Mouse (Mus musculus): ENCODE data around the gene Cux1. TPM values are rescaled to one million over a fixed set of nuclear protein-coding genes. Genes with fewer than 3 reads are reported as not detected.

The Cux1 gene
- polyA plus RNA-seq, 1 experiment: 69.2 TPM

DNA sequence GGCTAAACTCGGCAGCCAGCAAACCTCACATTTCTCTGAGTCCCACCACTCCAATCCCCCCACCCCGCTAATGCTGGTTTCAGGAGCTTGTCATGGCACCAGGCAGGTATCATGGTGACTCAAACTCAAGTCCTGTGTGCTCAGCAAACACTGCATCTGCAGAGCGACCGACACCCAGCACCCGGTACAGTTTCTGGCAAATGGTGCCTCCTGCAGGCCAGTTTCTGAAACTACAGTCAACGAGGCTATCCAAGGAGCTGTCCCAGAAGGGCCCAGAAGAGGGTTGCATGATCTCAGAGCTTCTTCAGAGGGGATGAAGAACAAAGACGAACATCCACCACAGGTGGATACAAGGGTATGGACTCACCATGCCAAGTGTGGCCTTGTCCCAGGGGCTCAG lies 316.3 kb downstream of the Cux1 start:
- WGBS: 53% methylated on average over 7 of the region's 7 CpGs
- Histone ChIP-seq H3K27me3 (ENCODE audit: control insufficient read depth, insufficient read depth, low read length) (no peaks in the 10 kb centered on the region), H3K4me3 (replicated peaks; ENCODE audit: insufficient read depth, low read depth, low read length) (no peak overlapping the region), H3K27ac (ENCODE audit: insufficient read depth, low read length) (no peak overlapping the region), H3K4me1 (ENCODE audit: control insufficient read depth, insufficient read depth, low read length) (no peaks in the 10 kb centered on the region)
- no peak for DNase-seq
- TF ChIP-seq CTCF (IDR thresholded peaks at IDR 0.05; ENCODE audit: borderline replicate concordance, insufficient read depth, low read depth, low read length) (peak; percentile 53), POLR2A (IDR thresholded peaks at IDR 0.05; ENCODE audit: borderline replicate concordance, insufficient read depth, low read length) (no peak)

DNA sequence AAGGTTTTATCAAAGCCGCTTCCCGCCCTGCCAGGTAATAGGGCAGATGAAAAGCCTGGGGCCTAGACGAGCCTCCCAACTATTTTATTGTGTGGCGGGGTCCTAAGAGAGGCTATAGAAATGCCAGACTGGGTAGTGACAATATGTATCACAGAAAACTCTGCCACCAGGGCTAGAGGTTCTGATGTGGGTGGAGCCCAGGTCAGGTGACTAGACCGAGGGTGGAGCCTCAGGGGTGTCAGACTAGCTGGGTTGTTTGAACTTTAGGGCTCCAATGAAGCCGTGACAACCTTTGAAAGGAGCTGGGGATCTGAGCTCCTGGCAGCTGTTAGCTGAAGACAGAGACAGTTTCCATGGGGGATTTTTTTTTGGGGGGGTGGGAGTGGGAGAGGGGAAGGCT lies 318.8 kb downstream of the Cux1 start:
- TF ChIP-seq POLR2A (IDR thresholded peaks at IDR 0.05; ENCODE audit: borderline replicate concordance, insufficient read depth, low read length): no peak
- no peak for TF ChIP-seq CTCF (IDR thresholded peaks at IDR 0.05; ENCODE audit: borderline replicate concordance, insufficient read depth, low read depth, low read length)
- no peak for DNase-seq
- Histone ChIP-seq H3K4me3 (replicated peaks; ENCODE audit: insufficient read depth, low read depth, low read length) (no peak overlapping the region), H3K27me3 (ENCODE audit: control insufficient read depth, insufficient read depth, low read length) (no peaks in the 10 kb centered on the region), H3K4me1 (ENCODE audit: control insufficient read depth, insufficient read depth, low read length) (no peaks in the 10 kb centered on the region), H3K27ac (ENCODE audit: insufficient read depth, low read length) (no peak overlapping the region)
- 78% methylated on average over 6 of the region's 6 CpGs for WGBS

DNA sequence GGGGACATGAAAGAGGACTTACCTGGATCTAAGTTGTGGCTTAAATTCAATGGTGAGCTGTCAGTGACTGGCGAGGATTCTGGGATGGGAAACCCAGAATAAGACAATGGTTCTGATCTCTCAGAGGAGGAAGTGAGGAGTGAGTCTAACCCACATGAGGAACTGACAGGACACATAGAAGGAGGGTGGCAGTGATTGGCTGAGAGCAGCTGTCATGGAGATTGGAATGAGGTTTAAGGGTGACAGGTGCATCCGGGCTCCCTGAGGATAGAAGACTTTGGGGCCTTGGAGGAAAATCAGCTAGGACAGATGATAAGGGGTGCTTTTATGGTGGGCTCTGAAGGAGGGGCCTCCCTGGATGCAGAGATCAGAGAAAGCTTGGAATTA lies 320.8 kb downstream of the Cux1 start, which contains the start of gene Sh2b2:
Gene Sh2b2 (minus strand): TSS at position 105 of the 387 bp plus-strand sequence.
- no peak within 1 kb of the TSS for H3K4me3 ChIP-seq (replicated peaks; ENCODE audit: insufficient read depth, low read depth, low read length)
- H3K27ac ChIP-seq (ENCODE audit: insufficient read depth, low read length): no peak within 1 kb of the TSS
- TF ChIP-seq POLR2A (IDR thresholded peaks at IDR 0.05; ENCODE audit: borderline replicate concordance, insufficient read depth, low read length) (no peak), CTCF (IDR thresholded peaks at IDR 0.05; ENCODE audit: borderline replicate concordance, insufficient read depth, low read depth, low read length) (no peak)
- DNase-seq: no peak
- H3K4me1 ChIP-seq (ENCODE audit: control insufficient read depth, insufficient read depth, low read length): no peaks in the 10 kb centered on the region
- 85% methylated on average over 2 of the region's 2 CpGs for WGBS
- H3K27me3 ChIP-seq (ENCODE audit: control insufficient read depth, insufficient read depth, low read length): no peaks in the 10 kb centered on the region

DNA sequence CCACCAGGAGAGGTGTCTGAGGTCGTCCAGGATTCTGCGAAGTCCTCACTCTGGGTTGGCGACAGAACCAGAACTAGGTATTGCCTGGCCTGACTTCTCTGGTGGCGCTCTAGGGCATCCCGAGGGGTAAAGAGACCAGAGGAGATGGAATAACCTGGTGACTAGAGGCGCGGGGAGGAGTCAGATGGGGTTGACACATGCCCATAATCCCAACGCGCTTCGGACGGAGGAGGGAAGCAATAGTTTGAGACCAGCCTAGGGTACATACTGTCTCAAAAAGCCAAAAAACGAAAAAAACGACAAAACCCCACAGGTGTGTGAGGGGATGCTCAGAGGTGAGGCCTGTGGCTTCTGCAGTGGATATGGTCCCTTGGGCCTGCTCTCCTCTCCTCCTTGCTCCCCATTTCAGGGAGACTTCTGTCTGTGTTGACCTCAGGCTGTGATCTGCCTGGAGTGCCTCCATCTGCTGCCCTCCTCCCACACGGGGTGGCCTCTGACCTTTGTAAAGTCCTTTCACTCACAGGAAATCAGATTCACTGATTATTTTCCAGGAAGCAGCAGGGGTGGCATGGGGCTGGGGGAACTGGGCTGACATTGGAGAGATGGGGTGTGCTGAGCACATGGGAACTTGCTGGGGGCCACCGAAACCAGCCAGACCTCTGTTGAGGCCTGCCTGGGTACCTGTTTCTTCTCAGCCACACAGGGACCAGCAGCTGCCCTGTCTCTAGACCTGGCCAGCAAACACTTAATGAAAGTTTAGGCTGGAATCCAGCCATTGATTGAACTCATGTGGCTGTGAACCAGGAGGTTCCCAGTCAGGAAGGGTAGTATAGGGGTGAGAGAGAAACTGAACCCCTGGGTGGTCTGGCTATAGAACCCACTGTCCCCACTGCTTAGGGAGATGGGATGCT lies 321.5 kb downstream of the Cux1 start:
- Histone ChIP-seq H3K27me3 (ENCODE audit: control insufficient read depth, insufficient read depth, low read length) (no peaks in the 10 kb centered on the region), H3K27ac (ENCODE audit: insufficient read depth, low read length) (no peak overlapping the region), H3K4me3 (replicated peaks; ENCODE audit: insufficient read depth, low read depth, low read length) (no peak overlapping the region), H3K4me1 (ENCODE audit: control insufficient read depth, insufficient read depth, low read length) (no peaks in the 10 kb centered on the region)
- TF ChIP-seq POLR2A (IDR thresholded peaks at IDR 0.05; ENCODE audit: borderline replicate concordance, insufficient read depth, low read length) (no peak), CTCF (IDR thresholded peaks at IDR 0.05; ENCODE audit: borderline replicate concordance, insufficient read depth, low read depth, low read length) (no peak)
- 24% methylated on average over 15 of the region's 15 CpGs for WGBS
- peak in 1 of 2 experiments; percentile 16 for DNase-seq

DNA sequence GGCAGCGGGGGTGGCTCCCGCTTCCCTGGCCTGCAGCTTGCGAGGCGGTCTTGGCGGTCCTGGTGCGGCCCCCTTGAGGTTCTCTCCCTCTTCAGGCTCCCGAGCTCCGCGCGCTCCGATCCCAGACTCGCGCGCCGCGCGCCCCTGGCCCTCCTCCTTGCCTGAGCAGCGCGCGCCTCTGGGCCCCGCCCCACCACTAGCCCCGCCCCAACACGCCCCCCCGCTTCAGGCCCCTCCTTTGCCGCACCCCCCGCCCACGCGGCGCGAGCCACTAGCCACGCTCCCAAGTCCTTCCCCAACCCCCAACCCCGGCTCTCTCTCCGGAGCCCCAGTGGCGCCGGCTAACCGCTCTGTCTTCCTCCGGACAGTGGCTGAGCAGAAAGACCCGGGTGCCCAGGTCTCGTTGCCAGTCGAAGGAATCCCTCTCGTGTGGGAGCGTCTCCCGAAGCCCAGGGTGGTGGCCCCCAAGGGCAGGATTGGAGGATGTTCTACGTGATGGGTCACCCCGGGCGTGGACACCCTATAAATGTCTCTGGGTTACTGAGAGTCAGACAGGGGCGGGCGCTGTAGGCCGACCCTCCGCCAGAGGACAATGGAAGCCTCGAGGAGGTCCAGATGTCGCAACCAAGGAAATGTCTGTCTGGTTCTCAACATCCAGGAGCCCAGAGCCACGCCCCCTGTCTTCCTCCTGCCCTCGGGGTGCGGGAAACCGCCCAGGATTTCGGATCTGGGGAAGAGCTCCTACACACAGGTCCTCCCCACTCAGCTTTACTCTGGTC lies 322.3 kb downstream of the Cux1 start:
- no peak overlapping the region for H3K27ac ChIP-seq (ENCODE audit: insufficient read depth, low read length)
- H3K4me1 ChIP-seq (ENCODE audit: control insufficient read depth, insufficient read depth, low read length): no peaks in the 10 kb centered on the region
- no peaks in the 10 kb centered on the region for H3K27me3 ChIP-seq (ENCODE audit: control insufficient read depth, insufficient read depth, low read length)
- under 1% methylated on average over 52 of the region's 57 CpGs for WGBS
- peak; percentile 66 to 70 for DNase-seq
- peak overlapping the region; percentile 79 for H3K4me3 ChIP-seq (replicated peaks; ENCODE audit: insufficient read depth, low read depth, low read length)
- TF ChIP-seq POLR2A (IDR thresholded peaks at IDR 0.05; ENCODE audit: borderline replicate concordance, insufficient read depth, low read length): no peak
- TF ChIP-seq CTCF (IDR thresholded peaks at IDR 0.05; ENCODE audit: borderline replicate concordance, insufficient read depth, low read depth, low read length): no peak

DNA sequence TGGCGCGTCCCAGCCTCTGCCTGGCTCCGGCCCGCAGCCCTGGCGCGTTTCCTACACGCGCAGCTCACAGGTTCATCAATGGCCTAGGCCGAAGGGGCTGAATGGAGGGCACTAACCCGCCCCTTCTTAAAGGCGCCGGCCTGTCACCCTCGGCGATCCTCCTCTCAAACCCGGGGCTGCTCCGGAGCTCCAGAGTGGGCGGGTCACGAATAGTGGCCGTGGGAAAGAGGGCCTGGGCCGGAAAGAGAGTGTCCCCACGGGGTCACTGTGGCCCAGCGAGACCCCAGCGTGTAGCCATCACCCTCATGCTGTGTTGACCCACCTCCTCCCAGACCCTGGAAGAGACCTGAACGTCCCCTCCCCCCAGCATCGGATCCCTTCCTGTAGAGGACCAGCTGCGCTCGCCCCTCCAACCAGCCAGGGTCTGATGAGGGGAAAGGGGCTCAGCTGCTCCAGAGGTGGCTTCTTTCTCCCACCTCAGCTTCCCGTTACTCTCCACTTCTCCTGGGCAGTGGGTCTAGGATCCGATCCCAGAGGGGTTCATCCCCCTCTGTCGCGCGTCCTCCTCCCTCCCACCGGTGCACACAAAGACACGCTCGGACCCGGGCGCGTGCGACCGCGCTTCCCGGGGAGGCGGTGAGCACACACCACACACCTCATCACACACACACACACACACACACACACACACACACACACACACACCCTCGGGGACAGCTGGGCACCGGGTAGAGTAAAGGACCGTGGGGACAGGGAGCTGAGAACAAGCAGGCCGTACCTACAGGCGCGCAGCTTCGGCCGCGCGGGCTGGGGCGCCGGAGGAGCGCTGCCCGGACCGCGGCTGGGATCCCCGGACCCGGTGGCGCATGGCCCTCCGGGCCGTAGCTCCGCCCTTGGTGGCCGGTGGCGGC lies 323.2 kb downstream of the Cux1 start:
- Histone ChIP-seq H3K27ac (ENCODE audit: insufficient read depth, low read length) (no peak overlapping the region), H3K4me3 (replicated peaks; ENCODE audit: insufficient read depth, low read depth, low read length) (peak overlapping the region; percentile 79), H3K27me3 (ENCODE audit: control insufficient read depth, insufficient read depth, low read length) (no peaks in the 10 kb centered on the region), H3K4me1 (ENCODE audit: control insufficient read depth, insufficient read depth, low read length) (no peaks in the 10 kb centered on the region)
- under 1% methylated on average over 67 of the region's 67 CpGs for WGBS
- no peak for TF ChIP-seq POLR2A (IDR thresholded peaks at IDR 0.05; ENCODE audit: borderline replicate concordance, insufficient read depth, low read length)
- peak; percentile 28 to 50 for DNase-seq

DNA sequence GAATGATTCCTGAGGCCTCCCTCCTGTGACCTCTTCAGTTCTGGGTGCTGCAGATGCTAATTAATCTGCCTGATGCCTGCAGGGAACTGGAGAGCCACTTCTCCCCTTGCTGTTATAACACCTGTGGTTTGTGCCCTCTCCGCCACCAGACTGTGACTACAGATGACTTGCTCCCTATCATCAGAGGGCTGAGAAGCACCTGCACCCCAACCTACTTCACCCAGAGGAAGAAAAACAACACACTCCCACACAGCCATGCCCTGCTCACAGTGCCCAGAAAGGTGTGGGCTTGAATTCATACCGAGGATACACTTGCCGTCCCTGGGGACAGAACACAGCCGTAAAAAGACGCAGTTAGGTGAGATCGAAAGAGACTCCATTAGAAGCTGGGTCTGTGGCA lies 326.1 kb downstream of the Cux1 start:
- DNase-seq: no peak
- no peak for TF ChIP-seq POLR2A (IDR thresholded peaks at IDR 0.05; ENCODE audit: borderline replicate concordance, insufficient read depth, low read length)
- TF ChIP-seq CTCF (IDR thresholded peaks at IDR 0.05; ENCODE audit: borderline replicate concordance, insufficient read depth, low read depth, low read length): no peak
- Histone ChIP-seq H3K27ac (ENCODE audit: insufficient read depth, low read length) (no peak overlapping the region), H3K27me3 (ENCODE audit: control insufficient read depth, insufficient read depth, low read length) (no peaks in the 10 kb centered on the region), H3K4me1 (ENCODE audit: control insufficient read depth, insufficient read depth, low read length) (0 out of 2 replicates have a peak, but pooled peaks cover 4% of the 10 kb centered on the region), H3K4me3 (replicated peaks; ENCODE audit: insufficient read depth, low read depth, low read length) (no peak overlapping the region)
- 77% methylated on average over 6 of the region's 6 CpGs for WGBS

All from cerebellum, adult 2 months (tissue).